Mouse (Mus musculus): Measurements from ENCODE around the gene Ebf4. TPM values are rescaled to one million over a fixed set of nuclear protein-coding genes. Genes with fewer than 3 reads are reported as not detected.

Gene Ebf4
- polyA plus RNA-seq, 1 experiment from 2014 or later: 1.1 TPM

DNA sequence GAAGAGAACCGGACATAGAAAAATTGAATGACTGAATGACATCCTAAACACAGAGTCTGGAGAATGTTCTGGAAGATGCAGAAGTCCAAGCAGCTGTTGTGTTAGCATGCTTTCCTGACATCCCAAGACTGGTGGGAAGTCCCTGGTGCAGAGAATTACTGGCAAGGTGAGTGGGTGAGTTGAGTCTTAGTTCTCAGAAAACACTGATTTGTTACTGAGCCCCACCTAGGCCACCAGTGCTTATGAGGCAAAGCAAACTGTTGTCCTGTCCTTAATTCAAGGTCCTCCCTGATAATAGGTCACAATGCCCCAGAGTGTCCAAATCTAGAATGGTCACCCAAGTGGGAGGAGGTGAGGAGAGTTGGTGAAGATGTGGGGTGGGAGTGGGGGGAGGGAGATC is 110.0 kb downstream of the Ebf4 start, which contains the start of the genes Gm28372 and 1700020A23Rik:
Gene Gm28372, plus strand, starts transcription at position 301 of the 400 bp plus-strand sequence.
Gene 1700020A23Rik, plus strand, starts transcription at position 321 of the 400 bp plus-strand sequence.
- Histone ChIP-seq H3K27me3 (ENCODE audit: control insufficient read depth, insufficient read depth, low read length) (no peaks in the 10 kb centered on the region), H3K27ac (replicated peaks) (no peak within 1 kb of the TSS), H3K9me3 (ENCODE audit: control insufficient read depth, low read length) (no peaks in the 10 kb centered on the region), H3K36me3 (ENCODE audit: control insufficient read depth, insufficient read depth, low read length) (no peaks in the 10 kb centered on the region), H3K9ac (ENCODE audit: low read length) (no peak within 1 kb of the TSS), H3K4me2 (replicated peaks; ENCODE audit: low read depth) (no peak within 1 kb of the TSS), H3K4me1 (replicated peaks; ENCODE audit: control insufficient read depth, insufficient read depth) (no peaks in the 10 kb centered on the region), H3K4me3 (ENCODE audit: low read depth, low read length) (no peak within 1 kb of the TSS)
- ATAC-seq (ENCODE audit: low FRiP score, low TSS enrichment) (no peak), DNase-seq (ENCODE audit: low spot score) (no peak)
- no peak for TF ChIP-seq EP300 (optimal IDR thresholded peaks at IDR 0.05)
- TF ChIP-seq CTCF (IDR thresholded peaks at IDR 0.05; ENCODE audit: low read depth): no peak
- WGBS: 89% methylated on average over 1 of the region's 1 CpGs

DNA sequence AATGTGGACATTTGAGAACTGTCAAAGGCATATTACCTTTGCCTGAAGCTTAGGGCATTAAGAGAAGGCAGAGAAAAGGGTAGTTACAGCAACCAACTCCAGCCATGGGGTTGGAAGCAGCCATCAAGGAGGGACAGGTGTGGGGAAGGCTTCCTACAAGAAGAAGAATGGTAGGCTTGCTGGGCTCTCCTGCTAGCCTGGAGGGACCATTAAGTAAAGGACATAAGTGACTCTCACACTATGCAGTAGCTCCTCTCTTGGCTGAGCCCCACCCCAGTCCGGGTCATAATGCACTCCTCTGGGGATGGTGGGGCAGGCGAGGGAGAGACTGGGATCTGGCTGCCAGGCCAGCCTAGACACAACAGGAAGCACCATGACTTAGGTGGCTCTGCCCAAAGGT is 111.2 kb downstream of the Ebf4 start, which contains the start of gene Tmem239:
Gene Tmem239, plus strand, starts transcription at position 301 of the 400 bp plus-strand sequence.
- no peaks in the 10 kb centered on the region for H3K9me3 ChIP-seq (ENCODE audit: control insufficient read depth, low read length)
- no peaks in the 10 kb centered on the region for H3K4me1 ChIP-seq (replicated peaks; ENCODE audit: control insufficient read depth, insufficient read depth)
- WGBS: 75% methylated on average over 2 of the region's 2 CpGs
- no peak within 1 kb of the TSS for H3K27ac ChIP-seq (replicated peaks)
- no peak for DNase-seq (ENCODE audit: low spot score)
- TF ChIP-seq EP300 (optimal IDR thresholded peaks at IDR 0.05) (no peak), CTCF (IDR thresholded peaks at IDR 0.05; ENCODE audit: low read depth) (no peak)
- ATAC-seq (ENCODE audit: low FRiP score, low TSS enrichment): no peak
- H3K36me3 ChIP-seq (ENCODE audit: control insufficient read depth, insufficient read depth, low read length): no peaks in the 10 kb centered on the region
- no peak within 1 kb of the TSS for H3K4me2 ChIP-seq (replicated peaks; ENCODE audit: low read depth)
- no peak within 1 kb of the TSS for H3K4me3 ChIP-seq (ENCODE audit: low read depth, low read length)
- no peaks in the 10 kb centered on the region for H3K27me3 ChIP-seq (ENCODE audit: control insufficient read depth, insufficient read depth, low read length)
- H3K9ac ChIP-seq (ENCODE audit: low read length): no peak within 1 kb of the TSS

DNA sequence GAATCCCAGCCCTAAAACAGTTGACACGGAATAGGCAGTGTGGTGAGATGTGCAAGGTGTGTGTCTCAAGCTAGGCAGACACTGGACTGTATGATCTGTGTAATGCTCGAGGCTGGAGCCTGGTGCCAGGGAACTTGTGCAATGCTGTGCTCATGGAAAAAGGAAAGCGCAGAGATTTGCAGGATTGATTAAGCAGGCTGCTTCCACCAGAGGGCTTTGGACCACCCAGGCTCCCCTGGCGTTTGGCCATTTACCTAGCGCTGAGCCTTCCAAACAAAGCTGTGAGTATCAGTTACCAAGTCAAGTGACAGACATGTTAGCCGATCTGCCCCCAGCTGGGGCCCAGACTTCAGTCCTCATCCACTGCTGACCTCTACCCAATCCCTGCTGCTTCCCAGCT is 113.2 kb downstream of the Ebf4 start:
- DNase-seq (ENCODE audit: low spot score): no peak
- ATAC-seq (ENCODE audit: low FRiP score, low TSS enrichment): peak; percentile 43; the same call in 1 of the 2 replicates
- 14% methylated on average over 6 of the region's 6 CpGs for WGBS
- no peak overlapping the region for H3K4me3 ChIP-seq (ENCODE audit: low read depth, low read length)
- TF ChIP-seq CTCF (IDR thresholded peaks at IDR 0.05; ENCODE audit: low read depth) (no peak; the same call in 1 of the 2 replicates), EP300 (optimal IDR thresholded peaks at IDR 0.05) (no peak)
- no peaks in the 10 kb centered on the region for H3K36me3 ChIP-seq (ENCODE audit: control insufficient read depth, insufficient read depth, low read length)
- no peak overlapping the region for H3K27ac ChIP-seq (replicated peaks)
- H3K27me3 ChIP-seq (ENCODE audit: control insufficient read depth, insufficient read depth, low read length): no peaks in the 10 kb centered on the region
- H3K4me2 ChIP-seq (replicated peaks; ENCODE audit: low read depth): no peak overlapping the region
- no peaks in the 10 kb centered on the region for H3K9me3 ChIP-seq (ENCODE audit: control insufficient read depth, low read length)
- no peaks in the 10 kb centered on the region for H3K4me1 ChIP-seq (replicated peaks; ENCODE audit: control insufficient read depth, insufficient read depth)
- H3K9ac ChIP-seq (ENCODE audit: low read length): no peak overlapping the region

DNA sequence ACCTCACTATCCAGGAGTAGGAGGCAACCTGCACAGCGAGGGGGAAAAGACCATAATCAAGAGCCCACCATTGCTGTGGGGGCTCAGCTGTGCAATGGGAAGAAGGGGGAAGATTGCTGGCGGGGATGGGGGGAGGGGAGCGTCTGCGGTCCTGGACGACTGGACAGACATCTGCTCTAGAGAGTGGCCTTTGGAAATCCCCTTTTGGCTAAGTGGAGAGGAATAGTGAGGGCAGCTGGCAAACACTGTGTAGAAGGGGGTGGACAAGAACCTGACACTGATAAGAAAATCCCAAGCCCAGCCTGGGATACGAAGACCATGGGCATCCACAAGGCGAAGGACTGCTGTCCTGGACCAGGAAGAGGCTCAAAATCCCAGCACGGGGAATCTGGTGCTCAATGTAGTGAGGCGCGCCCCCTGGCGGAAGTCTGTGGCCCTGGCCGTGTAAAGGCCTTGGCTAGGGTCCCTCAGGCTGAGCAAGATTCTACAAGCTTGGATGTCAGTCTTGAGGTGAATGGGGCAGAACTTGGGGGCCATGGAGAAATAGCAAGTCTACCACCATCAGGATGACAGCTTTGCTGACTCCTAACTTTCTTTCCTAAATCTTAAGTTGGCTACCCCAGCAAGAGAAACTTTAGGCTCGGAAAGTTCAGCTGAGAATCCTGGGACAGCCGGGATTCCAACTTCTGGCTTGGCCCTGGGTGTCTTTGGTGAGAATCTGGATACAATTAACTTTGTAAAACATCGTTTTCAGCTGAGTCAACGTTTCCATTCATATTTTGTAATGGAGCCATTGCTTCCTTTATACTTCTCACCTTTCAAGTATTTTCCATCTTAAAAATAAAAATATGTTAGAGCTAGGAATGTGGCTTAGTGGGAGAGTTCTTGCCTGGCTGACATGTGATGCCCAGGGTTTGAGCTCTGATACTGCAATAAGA is 116.9 kb downstream of the Ebf4 start:
- 33% methylated on average over 16 of the region's 16 CpGs for WGBS
- H3K4me3 ChIP-seq (ENCODE audit: low read depth, low read length): no peak overlapping the region
- DNase-seq (ENCODE audit: low spot score) (peak; percentile 84), ATAC-seq (ENCODE audit: low FRiP score, low TSS enrichment) (peak; percentile 85)
- TF ChIP-seq CTCF (IDR thresholded peaks at IDR 0.05; ENCODE audit: low read depth): peak; percentile 95
- TF ChIP-seq EP300 (optimal IDR thresholded peaks at IDR 0.05): no peak
- no peak overlapping the region for H3K4me2 ChIP-seq (replicated peaks; ENCODE audit: low read depth)
- H3K9ac ChIP-seq (ENCODE audit: low read length): no peak overlapping the region
- no peaks in the 10 kb centered on the region for H3K27me3 ChIP-seq (ENCODE audit: control insufficient read depth, insufficient read depth, low read length)
- no peaks in the 10 kb centered on the region for H3K4me1 ChIP-seq (replicated peaks; ENCODE audit: control insufficient read depth, insufficient read depth)
- no peaks in the 10 kb centered on the region for H3K9me3 ChIP-seq (ENCODE audit: control insufficient read depth, low read length)
- no peaks in the 10 kb centered on the region for H3K36me3 ChIP-seq (ENCODE audit: control insufficient read depth, insufficient read depth, low read length)
- H3K27ac ChIP-seq (replicated peaks): no peak overlapping the region

DNA sequence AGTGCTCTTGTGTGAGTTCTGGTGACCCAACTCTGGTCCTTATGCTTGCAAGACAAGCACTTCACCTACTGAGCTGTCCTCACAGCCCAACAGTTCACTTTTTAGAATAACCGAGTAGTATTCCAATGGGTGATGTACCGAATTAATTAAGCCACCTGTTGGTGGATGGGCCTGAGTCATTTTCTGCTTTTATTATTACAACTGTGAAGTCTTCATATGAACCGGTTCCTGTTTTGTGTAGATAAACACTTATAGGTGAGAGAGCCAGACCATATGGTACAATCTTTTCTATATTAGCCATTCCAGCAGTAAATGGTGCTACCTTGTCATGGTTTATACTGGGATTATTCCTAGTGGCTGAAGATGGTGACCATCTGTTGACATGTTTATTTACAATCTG is 117.8 kb downstream of the Ebf4 start:
- no peaks in the 10 kb centered on the region for H3K36me3 ChIP-seq (ENCODE audit: control insufficient read depth, insufficient read depth, low read length)
- no peak for DNase-seq (ENCODE audit: low spot score)
- no peak overlapping the region for H3K27ac ChIP-seq (replicated peaks)
- no peak for ATAC-seq (ENCODE audit: low FRiP score, low TSS enrichment)
- no peak overlapping the region for H3K9ac ChIP-seq (ENCODE audit: low read length)
- WGBS: 65% methylated on average over 3 of the region's 3 CpGs
- H3K4me1 ChIP-seq (replicated peaks; ENCODE audit: control insufficient read depth, insufficient read depth): no peaks in the 10 kb centered on the region
- TF ChIP-seq CTCF (IDR thresholded peaks at IDR 0.05; ENCODE audit: low read depth) (no peak), EP300 (optimal IDR thresholded peaks at IDR 0.05) (no peak)
- no peak overlapping the region for H3K4me3 ChIP-seq (ENCODE audit: low read depth, low read length)
- no peak overlapping the region for H3K4me2 ChIP-seq (replicated peaks; ENCODE audit: low read depth)
- no peaks in the 10 kb centered on the region for H3K9me3 ChIP-seq (ENCODE audit: control insufficient read depth, low read length)
- H3K27me3 ChIP-seq (ENCODE audit: control insufficient read depth, insufficient read depth, low read length): no peaks in the 10 kb centered on the region

All from stomach, postnatal 0 days (tissue).